Mouse (Mus musculus) CH12.LX (cell line): Measurements from ENCODE around the gene Lcn6. TPM values are rescaled to one million over a fixed set of nuclear protein-coding genes. Genes with fewer than 3 reads are reported as not detected.

ENCODE experiments used
- DNase-seq: peaks from one replicate; pipeline ENCODE4 v3.0.0-alpha.2; 2013; ENCODE audit errors: extremely low read depth
- H3K27ac ChIP-seq: 2 replicates; pipeline ENCODE4 v1.5.1; 2012; ENCODE audit warnings: low read depth, mild to moderate bottlenecking, control low read depth, moderate library complexity; ENCODE audit not compliant: insufficient read depth
- H3K27me3 ChIP-seq: replicated peaks from 2 replicates; pipeline ENCODE3; 2012; ENCODE audit warnings: inconsistent platforms
- H3K36me3 ChIP-seq, 2 experiments: replicated peaks in 1 of 2; 2 replicates each; pipeline versions ENCODE3 to v1.6.1; 2012; ENCODE audit warnings: inconsistent platforms in 1 of 2, low read length in 1 of 2, mild to moderate bottlenecking in 1 of 2, mixed read lengths in 1 of 2, moderate library complexity in 1 of 2; ENCODE audit not compliant: control insufficient read depth in 1 of 2, insufficient read depth in 1 of 2
- H3K4me1 ChIP-seq, 2 experiments: 2 replicates each; pipeline ENCODE4 v1.6.1; 2012; ENCODE audit warnings: inconsistent platforms in 1 of 2, moderate library complexity in 1 of 2; ENCODE audit not compliant: insufficient read depth in 2 of 2, control insufficient read depth in 1 of 2
- H3K4me2 ChIP-seq: 2 replicates; pipeline ENCODE4 v1.6.1; 2012; ENCODE audit warnings: low read depth, mild to moderate bottlenecking, control low read depth; ENCODE audit not compliant: poor library complexity, insufficient read depth, severe bottlenecking
- H3K4me3 ChIP-seq, 3 experiments: fragments of 150-350 bp in 1 of 3; sonication (generic) in 1 of 3; replicated peaks in 1 of 3; 2 replicates each; pipeline versions ENCODE3 to v1.5.1; 2011 to 2012; ENCODE audit warnings: low read depth in 2 of 3, low read length in 2 of 3, mild to moderate bottlenecking in 2 of 3, moderate library complexity in 2 of 3, control low read depth in 1 of 3, improper control_type of control experiment in 1 of 3, inconsistent platforms in 1 of 3, mixed read lengths in 1 of 3; ENCODE audit not compliant: poor library complexity in 1 of 3
- H3K79me2 ChIP-seq: replicated peaks from 2 replicates; pipeline ENCODE4 v1.6.1; 2012; ENCODE audit warnings: mild to moderate bottlenecking, moderate library complexity; ENCODE audit not compliant: control insufficient read depth, poor library complexity, insufficient read depth, severe bottlenecking; ENCODE audit errors: extremely low read depth
- H3K9ac ChIP-seq: 2 replicates; pipeline ENCODE4 v1.6.1; 2012; ENCODE audit warnings: low read depth, mild to moderate bottlenecking, control low read depth, moderate library complexity; ENCODE audit not compliant: insufficient read depth
- H3K9me3 ChIP-seq: replicated peaks from 2 replicates; pipeline ENCODE3; 2012; ENCODE audit warnings: low read length, inconsistent platforms, mixed read lengths
- BHLHE40 ChIP-seq: IDR thresholded peaks from 2 replicates; pipeline ENCODE4 v1.6.1; 2011; ENCODE audit warnings: mild to moderate bottlenecking, low read depth, low read length, improper control_type of control experiment
- CHD2 ChIP-seq: IDR thresholded peaks from 2 replicates; pipeline ENCODE4 v1.6.1; 2011; ENCODE audit warnings: low read length, improper control_type of control experiment
- CTCF ChIP-seq, 2 experiments: IDR thresholded peaks in 1 of 2; conservative IDR thresholded peaks in 1 of 2; 2 replicates each; pipeline ENCODE4 v1.5.1; 2011 to 2012; ENCODE audit warnings: low read depth in 2 of 2, low read length in 2 of 2, improper control_type of control experiment in 1 of 2, inconsistent platforms in 1 of 2, mild to moderate bottlenecking in 1 of 2, moderate library complexity in 1 of 2
- E2F4 ChIP-seq: IDR thresholded peaks from 2 replicates; pipeline ENCODE4 v1.6.1; 2011; ENCODE audit warnings: low read depth, low read length, improper control_type of control experiment; ENCODE audit not compliant: insufficient replicate concordance
- GABPA ChIP-seq: IDR thresholded peaks from 2 replicates; pipeline ENCODE4 v1.6.1; 2012; ENCODE audit warnings: low read depth, low read length, improper control_type of control experiment, inconsistent platforms; ENCODE audit not compliant: insufficient replicate concordance
- JUND ChIP-seq: conservative IDR thresholded peaks from 2 replicates; pipeline ENCODE4 v1.6.1; 2011; ENCODE audit warnings: low read depth, low read length, improper control_type of control experiment
- MXI1 ChIP-seq: IDR thresholded peaks from 2 replicates; pipeline ENCODE4 v1.6.1; 2011; ENCODE audit warnings: mild to moderate bottlenecking, low read depth, low read length, improper control_type of control experiment
- MYC ChIP-seq: IDR thresholded peaks from 2 replicates; pipeline ENCODE4 v1.6.1; 2011; ENCODE audit warnings: low read depth, mild to moderate bottlenecking, improper control_type of control experiment, low read length
- PAX5 ChIP-seq: IDR thresholded peaks from 2 replicates; pipeline ENCODE4 v1.6.1; 2012; ENCODE audit warnings: low read length, inconsistent platforms, mixed read lengths
- RAD21 ChIP-seq: IDR thresholded peaks from 2 replicates; pipeline ENCODE4 v1.6.1; 2011; ENCODE audit warnings: low read depth, mild to moderate bottlenecking, low read length, improper control_type of control experiment, moderate library complexity
- SMC3 ChIP-seq: IDR thresholded peaks from 2 replicates; pipeline ENCODE4 v1.6.1; 2011; ENCODE audit warnings: low read depth, low read length, improper control_type of control experiment
- UBTF ChIP-seq: IDR thresholded peaks from 2 replicates; pipeline ENCODE4 v1.6.1; 2012; ENCODE audit warnings: low read depth, mild to moderate bottlenecking, inconsistent platforms, low read length, improper control_type of control experiment, moderate library complexity
- ZKSCAN1 ChIP-seq: IDR thresholded peaks from 2 replicates; pipeline ENCODE4 v1.6.1; 2012; ENCODE audit warnings: low read depth, inconsistent platforms, low read length, improper control_type of control experiment, borderline replicate concordance
- ZNF384 ChIP-seq: IDR thresholded peaks from 2 replicates; pipeline ENCODE4 v1.6.1; 2012; ENCODE audit warnings: low read depth, low read length, improper control_type of control experiment, inconsistent platforms
- dilution Hi-C: fragments of 300-500 bp; cut with MboI; formaldehyde crosslinking; loops from 2 replicates; pipeline ENCODE4 v1.14.3; 2020; ENCODE audit warnings: low sequenced_read_pairs; ENCODE audit not compliant: extremely low pct_unique_long_range_greater_than_20kb, extremely low pct_ligation_motif_present
- in situ Hi-C: fragments of 300-500 bp; cut with MboI; formaldehyde crosslinking; loops from 3 replicates; pipeline ENCODE4 v1.14.3; 2019; ENCODE audit warnings: low sequenced_read_pairs, low pct_ligation_motif_present, low pct_unique_long_range_greater_than_20kb, mixed read lengths
- polyA plus RNA-seq: library from polyadenylated mRNA; unstranded; fragments of >175 nt; gene quantifications from 2 replicates; pipeline ENCODE4 v1.2.1, GENCODE M21; 2012; ENCODE audit warnings: low read depth; ENCODE audit not compliant: insufficient read length
- total RNA-seq, 2 experiments: library from RNA; depleted of rRNA; stranded (reverse); fragments of 300-350 nt in 1 of 2; fragments of >200 nt in 1 of 2; gene quantifications; 2 replicates each; pipeline ENCODE4 v1.2.3; 2012 to 2014

Gene Lcn6
- total and polyA plus RNA-seq, 3 experiments = not detected

- H3K9ac ChIP-seq = no peak overlapping the region
- no peak for DNase-seq
- peak; percentile 4 for TF ChIP-seq RAD21
- TF ChIP-seq CTCF (conservative IDR thresholded peaks at IDR 0.05 in 1 of 2, IDR thresholded peaks at IDR 0.05 in 1 of 2; ENCODE audit: low read depth in 2 of 2, low read length in 2 of 2) = peak in 1 of 2 experiments; percentile 39; a peak in 2 of 4 replicates
- no peak for TF ChIP-seq E2F4
These were observed 10.4 kb downstream of the Lcn6 start for GRCm38 (mm10) chr2:25686941-25687340.

GRCm38 (mm10) chr2:25694605-25695004 lies 18.0 kb downstream of the Lcn6 start:
- dilution Hi-C loops = no loop called here
- no peak overlapping the region for H3K9ac ChIP-seq
- no peak overlapping the region for H3K4me2 ChIP-seq
- H3K4me3 ChIP-seq = no peak overlapping the region
- peaks cover 5 to 24% of the 10 kb centered on the region in 2 experiments; a peak in 2 of 4 replicates for H3K4me1 ChIP-seq
- peaks cover 7% of the 10 kb centered on the region for H3K27me3 ChIP-seq
- in situ Hi-C loops = no loop called here
- H3K36me3 ChIP-seq = no peaks in the 10 kb centered on the region
- H3K9me3 ChIP-seq = no peaks in the 10 kb centered on the region
- TF ChIP-seq CTCF (conservative IDR thresholded peaks at IDR 0.05 in 1 of 2, IDR thresholded peaks at IDR 0.05 in 1 of 2; ENCODE audit: low read depth in 2 of 2, low read length in 2 of 2) (peak; percentile 72 to 91), CHD2 (no peak), MXI1 (no peak), RAD21 (peak; percentile 55), SMC3 (peak; percentile 39), PAX5 (no peak), ZKSCAN1 (peak; percentile 41)
- DNase-seq = peak; percentile 64
- H3K27ac ChIP-seq = no peak overlapping the region
- H3K79me2 ChIP-seq = no peaks in the 10 kb centered on the region

More at GRCm38 (mm10) chr2:25686941-25687340, 10.4 kb downstream of the Lcn6 start:
- Histone ChIP-seq H3K27me3 (peaks cover 44% of the 10 kb centered on the region), H3K4me2 (no peak overlapping the region), H3K27ac (no peak overlapping the region), H3K4me1 (no peaks in the 10 kb centered on the region), H3K4me3 (no peak overlapping the region), H3K79me2 (no peaks in the 10 kb centered on the region), H3K9me3 (peaks cover 2% of the 10 kb centered on the region), H3K36me3 (no peaks in the 10 kb centered on the region)
- dilution Hi-C loops = no loop called here
- in situ Hi-C loops = no loop called here

GRCm38 (mm10) chr2:25696951-25697350 lies 20.4 kb downstream of the Lcn6 start:
- Histone ChIP-seq H3K9ac (no peak overlapping the region), H3K4me1 (peaks cover 5 to 36% of the 10 kb centered on the region in 2 experiments; a peak in 2 of 4 replicates), H3K9me3 (no peaks in the 10 kb centered on the region), H3K4me2 (no peak overlapping the region), H3K27me3 (peaks cover 2% of the 10 kb centered on the region), H3K27ac (no peak overlapping the region), H3K36me3 (no peaks in the 10 kb centered on the region), H3K79me2 (no peaks in the 10 kb centered on the region), H3K4me3 (no peak overlapping the region)
- TF ChIP-seq E2F4 (no peak), MXI1 (no peak), BHLHE40 (no peak), UBTF (no peak), ZNF384 (no peak), CHD2 (no peak), JUND (no peak), GABPA (no peak), MYC (no peak)
- no peak for DNase-seq
- in situ Hi-C loops = no loop called here
- dilution Hi-C loops = no loop called here
